Mouse (Mus musculus) cerebellum, postnatal 36 days (tissue): ENCODE measurements around the gene Ldlrad3.

Experiments
- DNase-seq, 2 experiments: peaks; one replicate each; pipeline ENCODE4 v3.0.0; 2021 to 2022; ENCODE audit warnings: mixed read lengths in 2 of 2

Ldlrad3 gene

GRCm38 (mm10) chr2:102185069-102185950 is 875 bp downstream of the Ldlrad3 start:
- no peak for DNase-seq

GRCm38 (mm10) chr2:102183720-102184480 is 2.3 kb downstream of the Ldlrad3 start:
- DNase-seq, result no peak

- DNase-seq, result no peak
Measured at GRCm38 (mm10) chr2:102181459-102181858, 4.7 kb downstream of the Ldlrad3 start.

GRCm38 (mm10) chr2:102176434-102176772 is 9.8 kb downstream of the Ldlrad3 start:
- DNase-seq, result no peak

GRCm38 (mm10) chr2:102175741-102176433 is 10.3 kb downstream of the Ldlrad3 start:
- DNase-seq, result no peak

GRCm38 (mm10) chr2:102172458-102172857 is 13.7 kb downstream of the Ldlrad3 start:
- DNase-seq, result no peak

GRCm38 (mm10) chr2:102166550-102167325 is 19.4 kb downstream of the Ldlrad3 start:
- no peak for DNase-seq

- no peak for DNase-seq
Measured at GRCm38 (mm10) chr2:102163106-102163505, 23.1 kb downstream of the Ldlrad3 start.

- no peak for DNase-seq
Measured at GRCm38 (mm10) chr2:102157555-102157954, 28.6 kb downstream of the Ldlrad3 start.

- no peak for DNase-seq
Measured at GRCm38 (mm10) chr2:102157010-102157409, 29.2 kb downstream of the Ldlrad3 start.

- no peak for DNase-seq
Measured at GRCm38 (mm10) chr2:102156460-102156859, 29.7 kb downstream of the Ldlrad3 start.

GRCm38 (mm10) chr2:102155306-102156015 is 30.7 kb downstream of the Ldlrad3 start:
- no peak for DNase-seq

GRCm38 (mm10) chr2:102154771-102155211 is 31.4 kb downstream of the Ldlrad3 start:
- DNase-seq, result no peak

- no peak for DNase-seq
Measured at GRCm38 (mm10) chr2:102154328-102154727, 31.9 kb downstream of the Ldlrad3 start.

GRCm38 (mm10) chr2:102153516-102153915 is 32.7 kb downstream of the Ldlrad3 start:
- no peak for DNase-seq

- DNase-seq, result no peak
Measured at GRCm38 (mm10) chr2:102152851-102153250, 33.3 kb downstream of the Ldlrad3 start.

GRCm38 (mm10) chr2:102149058-102149457 is 37.1 kb downstream of the Ldlrad3 start:
- DNase-seq, result no peak

GRCm38 (mm10) chr2:102148093-102148492 is 38.1 kb downstream of the Ldlrad3 start:
- DNase-seq, result no peak

- no peak for DNase-seq
Measured at GRCm38 (mm10) chr2:102147561-102147960, 38.6 kb downstream of the Ldlrad3 start.

GRCm38 (mm10) chr2:102146386-102146785 is 39.8 kb downstream of the Ldlrad3 start:
- no peak for DNase-seq

- no peak for DNase-seq
Measured at GRCm38 (mm10) chr2:102145036-102145435, 41.1 kb downstream of the Ldlrad3 start.

- DNase-seq, result no peak
Measured at GRCm38 (mm10) chr2:102144311-102144710, 41.9 kb downstream of the Ldlrad3 start.
